Mouse (Mus musculus) G1E (cell line): ENCODE data around the gene Specc1.

Experiments used
- CTCF ChIP-seq: IDR thresholded peaks from 2 replicates; pipeline ENCODE4 v1.5.1; 2012; ENCODE audit warnings: low read depth, low read length, inconsistent platforms, mixed read lengths
- GATA1 ChIP-seq: IDR thresholded peaks from 2 replicates; pipeline ENCODE4 v1.6.1; 2012; ENCODE audit warnings: borderline replicate concordance, low read length, inconsistent platforms, mixed read lengths
- GATA2 ChIP-seq: IDR thresholded peaks from 2 replicates; pipeline ENCODE4 v1.6.1; 2012; ENCODE audit warnings: low read depth, low read length, inconsistent platforms, borderline replicate concordance
- POLR2AphosphoS5 ChIP-seq: IDR thresholded peaks from 2 replicates; pipeline ENCODE4 v1.6.1; 2012; ENCODE audit warnings: low read depth, low read length, inconsistent platforms; ENCODE audit not compliant: insufficient replicate concordance
- TAL1 ChIP-seq: conservative IDR thresholded peaks from 2 replicates; pipeline ENCODE4 v1.6.1; 2012; ENCODE audit warnings: low read depth, low read length, inconsistent platforms, mixed read lengths

- TF ChIP-seq CTCF (no peak), POLR2AphosphoS5 (no peak), GATA1 (no peak), TAL1 (no peak), GATA2 (no peak)
These were observed 267.4 kb downstream of the Specc1 start for GRCm38 (mm10) chr11:62223962-62224361.
